Mouse (Mus musculus) midbrain, embryonic 10.5 days (tissue): ENCODE results near the gene Cphx3. TPM values are rescaled to one million over a fixed set of nuclear protein-coding genes. Genes with fewer than 3 reads are reported as not detected.
"Not testable (repeated sequence)": the region's sequence is repeated elsewhere in the genome, so short reads cannot be mapped to it uniquely, and the experiment has no call there.

Experiments used
- DNase-seq: peaks from one replicate; pipeline ENCODE4 v3.0.0-alpha.2; 2017; ENCODE audit warnings: low spot score
- H3K27ac ChIP-seq: fragments of 300-500 bp; sonication (generic); replicated peaks from 2 replicates; pipeline ENCODE4 v1.5.1; 2016; ENCODE audit warnings: mild to moderate bottlenecking
- H3K27me3 ChIP-seq: fragments of 300-500 bp; sonication (generic); 2 replicates; pipeline ENCODE4 v1.6.1; 2016; ENCODE audit warnings: low read depth, mild to moderate bottlenecking; ENCODE audit not compliant: poor library complexity, severe bottlenecking
- H3K36me3 ChIP-seq: fragments of 300-500 bp; sonication (generic); 2 replicates; pipeline ENCODE4 v1.6.1; 2016; ENCODE audit warnings: mild to moderate bottlenecking, moderate library complexity
- H3K4me1 ChIP-seq: fragments of 300-500 bp; sonication (generic); 2 replicates; pipeline ENCODE4 v1.6.1; 2016
- H3K4me3 ChIP-seq: fragments of 300-500 bp; sonication (generic); 2 replicates; pipeline ENCODE4 v1.5.1; 2016; ENCODE audit warnings: mild to moderate bottlenecking, moderate library complexity
- H3K9me3 ChIP-seq: fragments of 300-500 bp; sonication (generic); replicated peaks from 2 replicates; pipeline ENCODE4 v1.6.1; 2016; ENCODE audit warnings: mild to moderate bottlenecking
- whole genome bisulfite sequencing: fragments of 180-500 bp; shearing (Covaris S2); methylation state at CpG from one replicate; pipeline ENCODE4 v1.1.7; 2016; 5-methylcytosine and 5-hydroxymethylcytosine counted together
- polyA plus RNA-seq: library from polyadenylated mRNA; unstranded; fragments of >200 nt; fragmentation: Nextera tagmentation; extraction: Ambion mirVana; gene quantifications from 2 replicates; pipeline ENCODE4 v1.2.1, GENCODE M21; 2016

The Cphx3 gene
- not detected in 2 replicates for polyA plus RNA-seq

DNA sequence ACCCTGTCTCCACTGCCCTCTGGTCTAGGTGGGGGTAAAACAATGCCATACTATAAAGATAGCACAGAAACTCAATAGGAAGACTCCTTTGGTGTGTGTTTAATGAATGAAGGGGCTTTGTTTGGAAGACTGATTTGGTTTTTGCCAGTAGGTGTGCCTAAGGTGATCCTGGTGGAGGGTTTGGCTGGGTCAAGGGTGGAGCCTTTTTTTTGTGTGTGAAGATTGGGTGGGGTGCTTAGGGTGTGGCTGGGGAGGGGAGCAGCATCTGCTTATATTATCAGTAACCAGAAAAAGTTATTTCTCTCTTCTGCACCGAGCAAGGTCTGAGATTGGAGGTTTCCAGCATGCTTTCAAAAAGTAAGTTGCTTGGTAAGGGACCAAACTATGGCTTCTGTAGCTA, at the start of gene Cphx3:
Cphx3 (plus strand) TSS at position 301 of the 400 bp plus-strand sequence.
- WGBS: no CpG with 5 or more reads among the region's 1 CpGs
- not testable (repeated sequence) for H3K27ac ChIP-seq, DNase-seq, H3K36me3 ChIP-seq, H3K9me3 ChIP-seq, H3K4me3 ChIP-seq, H3K4me1 ChIP-seq, H3K27me3 ChIP-seq

DNA sequence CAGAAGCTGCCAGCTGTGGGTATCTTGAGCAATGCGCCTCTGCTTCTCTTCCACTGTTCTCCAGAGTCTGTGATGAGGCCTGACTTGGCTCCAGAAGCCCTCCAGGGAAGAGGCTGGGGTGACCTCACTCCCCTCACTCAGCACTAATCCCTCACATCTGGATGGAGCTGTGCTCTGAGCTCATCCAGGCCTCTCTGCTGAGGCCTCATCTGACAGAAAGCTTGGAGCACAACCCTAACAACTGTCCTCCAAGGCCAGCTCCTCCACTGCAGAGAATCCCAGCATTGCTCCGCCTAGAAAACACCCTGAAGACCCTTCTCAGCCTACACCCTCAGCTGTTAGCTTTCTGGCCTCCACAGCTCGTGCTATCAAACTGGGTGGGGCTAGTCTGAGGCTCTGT, 47.7 kb upstream of the Cphx3 start:
- WGBS: no CpG with 5 or more reads among the region's 3 CpGs
- not testable (repeated sequence) for H3K4me3 ChIP-seq, H3K4me1 ChIP-seq, H3K27me3 ChIP-seq, DNase-seq, H3K36me3 ChIP-seq, H3K9me3 ChIP-seq, H3K27ac ChIP-seq

DNA sequence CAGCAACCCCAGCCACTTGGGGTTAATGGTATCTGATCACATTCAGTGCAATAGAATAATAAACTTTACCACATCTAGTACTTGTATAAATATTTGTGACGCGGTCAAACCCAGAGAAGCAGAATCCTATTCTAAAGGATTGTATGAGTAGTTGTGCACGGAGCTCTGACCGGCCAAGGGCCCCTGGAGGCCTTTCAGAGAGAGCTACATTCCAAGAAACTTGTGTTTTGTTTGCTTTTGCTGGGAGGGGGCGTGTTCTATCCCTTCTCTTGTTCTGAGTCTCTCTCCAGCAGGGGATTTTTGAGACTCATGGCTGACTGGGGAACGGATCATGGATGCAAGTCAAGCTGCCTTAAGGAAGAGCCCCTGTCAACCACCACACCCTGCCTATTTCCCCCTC, 46.7 kb upstream of the Cphx3 start:
- not testable (repeated sequence) for H3K27ac ChIP-seq, H3K9me3 ChIP-seq, H3K36me3 ChIP-seq, H3K27me3 ChIP-seq, H3K4me3 ChIP-seq, DNase-seq, H3K4me1 ChIP-seq
- WGBS: no CpG with 5 or more reads among the region's 6 CpGs

DNA sequence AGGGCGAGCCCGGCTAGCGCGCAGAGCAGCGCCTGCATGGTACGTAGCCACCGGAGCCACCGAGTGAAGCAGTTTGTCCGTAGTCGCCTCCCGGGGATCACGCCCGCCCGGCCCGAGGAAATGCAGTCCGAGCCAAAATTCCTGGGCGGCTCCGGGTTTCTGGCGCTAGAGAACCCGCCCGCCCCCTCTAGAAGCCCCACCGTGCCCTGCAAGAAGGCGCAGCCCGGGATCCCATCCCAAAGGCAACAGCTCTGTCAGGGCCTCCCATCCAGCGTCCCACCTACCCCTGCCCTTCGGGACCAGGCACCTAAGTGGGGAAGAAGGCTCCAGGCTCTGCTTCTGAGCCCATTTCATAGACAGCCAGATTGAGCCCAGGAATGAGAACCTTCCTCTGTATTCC, 39.5 kb upstream of the Cphx3 start, which contains the start of gene Gm9780:
Gm9780 (minus strand) TSS at position 101 of the 400 bp plus-strand sequence.
- no CpG with 5 or more reads among the region's 26 CpGs for WGBS
- H3K4me1 ChIP-seq, DNase-seq, H3K9me3 ChIP-seq, H3K27ac ChIP-seq, H3K36me3 ChIP-seq, H3K4me3 ChIP-seq, H3K27me3 ChIP-seq: not testable (repeated sequence)

DNA sequence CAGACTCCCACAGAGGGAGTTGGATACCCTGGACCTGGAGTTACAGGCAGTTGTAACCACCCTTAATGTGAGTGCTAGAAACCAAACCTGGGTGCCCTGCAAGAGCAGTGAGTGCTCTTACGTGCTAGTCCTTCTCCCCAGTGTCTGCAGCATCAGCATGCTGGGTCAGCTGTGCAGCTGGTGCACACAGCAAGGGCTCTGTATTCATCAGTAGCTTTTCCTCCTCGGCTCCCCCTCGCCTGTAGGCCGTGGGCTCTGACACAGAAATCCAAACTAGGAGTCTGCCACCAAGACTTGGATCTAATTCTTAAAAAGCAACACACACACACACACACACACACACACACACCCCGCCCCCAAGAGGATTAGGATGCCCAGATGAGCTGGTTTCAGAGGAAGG, 37.1 kb upstream of the Cphx3 start:
- not testable (repeated sequence) for DNase-seq, H3K27ac ChIP-seq, H3K27me3 ChIP-seq, H3K9me3 ChIP-seq, H3K36me3 ChIP-seq, H3K4me1 ChIP-seq, H3K4me3 ChIP-seq
- WGBS: no CpG with 5 or more reads among the region's 5 CpGs

DNA sequence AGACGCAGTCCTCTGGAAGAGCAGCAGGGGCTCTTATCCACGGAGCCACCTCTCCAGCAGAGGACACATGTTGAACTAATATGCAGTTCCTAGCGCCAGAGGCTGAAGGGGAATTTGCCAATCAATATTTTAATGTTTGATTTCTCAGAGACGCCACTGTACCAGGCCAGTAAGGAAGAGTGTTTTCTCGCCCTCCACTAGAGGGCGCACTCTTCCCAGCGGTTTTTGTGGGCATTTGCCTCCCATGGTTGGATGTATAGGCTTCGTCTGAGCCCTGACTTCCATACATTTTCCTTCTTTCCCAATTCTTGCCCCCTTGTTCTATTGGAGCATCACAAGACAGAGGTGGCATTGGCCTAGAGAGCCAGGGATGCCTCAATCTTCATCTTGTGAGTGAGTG, 35.1 kb upstream of the Cphx3 start:
- not testable (repeated sequence) for H3K9me3 ChIP-seq, DNase-seq, H3K4me1 ChIP-seq, H3K27me3 ChIP-seq, H3K36me3 ChIP-seq, H3K27ac ChIP-seq, H3K4me3 ChIP-seq
- no CpG with 5 or more reads among the region's 8 CpGs for WGBS

DNA sequence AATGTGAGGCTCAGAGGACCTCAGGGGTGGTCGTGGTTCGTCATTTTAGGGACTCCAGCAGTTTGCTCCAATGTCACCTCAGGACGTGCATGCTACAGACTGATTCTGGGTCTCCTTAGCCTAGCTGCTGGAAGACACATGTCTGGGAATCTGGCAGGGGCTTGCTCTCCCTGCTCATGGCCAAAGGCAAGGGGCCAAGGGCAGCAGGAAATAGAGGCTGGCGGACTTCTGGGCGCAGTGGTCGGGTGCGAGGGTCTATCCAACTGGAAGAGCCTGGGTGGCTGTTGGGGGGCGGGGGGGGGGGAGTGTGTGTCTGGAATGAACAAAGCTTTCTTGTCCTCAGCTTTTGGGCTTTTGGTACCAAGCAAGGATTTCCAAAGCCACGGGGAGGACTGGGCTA, 33.3 kb upstream of the Cphx3 start:
- not testable (repeated sequence) for H3K27ac ChIP-seq, H3K27me3 ChIP-seq, DNase-seq, H3K4me3 ChIP-seq, H3K9me3 ChIP-seq, H3K4me1 ChIP-seq, H3K36me3 ChIP-seq
- WGBS: no CpG with 5 or more reads among the region's 9 CpGs

DNA sequence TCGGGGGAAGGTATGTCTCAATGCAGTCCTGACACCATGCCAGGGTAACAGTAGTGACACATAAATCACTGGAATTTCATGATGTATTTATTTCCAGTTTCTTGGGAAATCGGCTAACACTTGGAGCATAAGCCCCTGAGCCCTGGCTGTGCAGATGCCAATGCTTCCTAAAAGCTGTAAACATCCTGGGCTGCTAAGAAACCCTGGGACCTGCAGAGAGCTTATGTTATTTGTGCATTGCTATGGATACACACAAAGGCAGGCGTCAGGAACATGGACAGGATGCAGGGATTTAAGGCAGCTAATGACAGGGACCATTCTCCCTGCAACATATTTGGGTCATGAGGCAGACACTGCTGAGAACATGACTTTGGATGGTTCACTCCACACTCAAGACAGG, 23.9 kb upstream of the Cphx3 start:
- not testable (repeated sequence) for H3K4me1 ChIP-seq, H3K9me3 ChIP-seq, H3K4me3 ChIP-seq, DNase-seq, H3K36me3 ChIP-seq, H3K27ac ChIP-seq, H3K27me3 ChIP-seq
- no CpG with 5 or more reads among the region's 3 CpGs for WGBS

DNA sequence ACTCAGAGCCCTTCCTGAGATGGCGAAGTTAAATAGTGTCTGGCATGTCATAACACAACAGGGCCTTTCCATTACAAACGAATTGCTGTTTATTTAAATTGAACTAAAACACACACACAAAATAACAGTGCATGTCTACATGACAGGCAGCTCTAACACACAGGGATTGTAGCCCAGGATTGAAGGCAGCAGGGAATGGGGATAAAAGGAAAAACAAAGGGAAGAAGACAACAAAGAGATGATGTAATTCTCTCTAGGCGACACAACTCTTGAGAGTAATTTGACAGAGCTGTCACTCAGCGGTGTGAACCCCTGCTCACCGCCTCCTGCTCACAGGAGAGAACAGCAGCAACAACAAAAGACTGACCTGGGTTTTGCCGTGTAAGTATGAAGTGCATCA, 22.7 kb upstream of the Cphx3 start:
- not testable (repeated sequence) for H3K27me3 ChIP-seq, H3K4me1 ChIP-seq, H3K9me3 ChIP-seq, H3K4me3 ChIP-seq, H3K27ac ChIP-seq, H3K36me3 ChIP-seq, DNase-seq
- WGBS: no CpG with 5 or more reads among the region's 6 CpGs

DNA sequence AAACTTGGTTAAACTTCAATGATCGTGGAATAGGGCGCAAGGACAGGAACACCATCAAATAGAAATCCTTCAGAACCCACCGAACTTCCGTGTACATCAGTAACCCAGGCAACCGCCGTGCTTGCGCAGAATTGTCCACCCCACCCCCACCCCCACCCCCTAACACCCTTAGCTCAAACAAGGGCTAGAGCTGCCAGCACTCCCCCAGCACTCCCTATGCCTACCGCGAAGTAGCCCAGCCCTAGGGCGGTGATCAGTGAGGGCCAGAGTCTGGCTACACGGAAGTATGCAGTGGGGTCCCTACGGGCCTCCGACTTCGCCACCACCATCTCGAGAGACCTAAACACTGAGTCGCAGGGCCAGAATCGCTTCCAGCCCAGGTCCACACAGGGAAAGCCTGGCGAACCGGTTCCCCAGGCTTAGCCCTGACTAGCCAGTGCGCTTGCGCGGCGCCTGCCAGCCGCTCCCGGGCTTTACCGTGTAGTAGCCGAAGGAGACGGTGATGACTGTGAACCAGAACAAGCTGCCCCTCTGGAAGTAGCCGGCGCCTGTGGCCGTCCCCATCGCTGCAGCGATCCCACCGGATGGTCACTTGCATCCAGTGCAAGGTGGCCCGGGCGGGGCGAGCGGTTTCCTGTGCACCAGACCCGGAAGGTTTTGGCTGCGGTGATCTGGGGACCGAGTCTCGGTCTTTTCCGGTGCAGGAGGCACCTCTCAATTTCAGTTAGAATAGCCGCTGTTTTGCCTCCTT, 15.3 kb upstream of the Cphx3 start:
- no CpG with 5 or more reads among the region's 44 CpGs for WGBS

DNA sequence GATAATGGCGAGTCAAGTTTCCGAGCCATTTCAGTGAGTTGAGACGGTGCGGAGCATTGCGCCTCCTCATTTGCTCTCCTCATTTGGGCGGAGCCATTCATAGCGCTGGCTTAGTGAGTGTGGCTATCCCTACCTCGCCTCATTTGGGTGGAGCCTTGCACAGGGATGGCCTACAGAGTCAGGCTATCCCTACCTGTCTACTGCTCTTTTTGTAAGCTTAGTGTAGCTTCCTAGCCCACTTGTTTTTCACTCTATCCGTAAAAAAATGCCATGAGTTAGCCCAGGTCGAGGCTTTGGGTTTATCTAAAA, 14.8 kb upstream of the Cphx3 start, which contains the start of gene Tmem254c:
Tmem254c (minus strand) TSS at position 31 of the 309 bp plus-strand sequence.
- H3K9me3 ChIP-seq, H3K27me3 ChIP-seq, H3K27ac ChIP-seq, DNase-seq, H3K4me1 ChIP-seq, H3K4me3 ChIP-seq, H3K36me3 ChIP-seq: not testable (repeated sequence)
- no CpG with 5 or more reads among the region's 10 CpGs for WGBS

More for the DNA sequence above, 15.3 kb upstream of the Cphx3 start:
- not testable (repeated sequence) for H3K36me3 ChIP-seq, H3K9me3 ChIP-seq, H3K4me1 ChIP-seq, H3K27ac ChIP-seq, DNase-seq, H3K4me3 ChIP-seq, H3K27me3 ChIP-seq

DNA sequence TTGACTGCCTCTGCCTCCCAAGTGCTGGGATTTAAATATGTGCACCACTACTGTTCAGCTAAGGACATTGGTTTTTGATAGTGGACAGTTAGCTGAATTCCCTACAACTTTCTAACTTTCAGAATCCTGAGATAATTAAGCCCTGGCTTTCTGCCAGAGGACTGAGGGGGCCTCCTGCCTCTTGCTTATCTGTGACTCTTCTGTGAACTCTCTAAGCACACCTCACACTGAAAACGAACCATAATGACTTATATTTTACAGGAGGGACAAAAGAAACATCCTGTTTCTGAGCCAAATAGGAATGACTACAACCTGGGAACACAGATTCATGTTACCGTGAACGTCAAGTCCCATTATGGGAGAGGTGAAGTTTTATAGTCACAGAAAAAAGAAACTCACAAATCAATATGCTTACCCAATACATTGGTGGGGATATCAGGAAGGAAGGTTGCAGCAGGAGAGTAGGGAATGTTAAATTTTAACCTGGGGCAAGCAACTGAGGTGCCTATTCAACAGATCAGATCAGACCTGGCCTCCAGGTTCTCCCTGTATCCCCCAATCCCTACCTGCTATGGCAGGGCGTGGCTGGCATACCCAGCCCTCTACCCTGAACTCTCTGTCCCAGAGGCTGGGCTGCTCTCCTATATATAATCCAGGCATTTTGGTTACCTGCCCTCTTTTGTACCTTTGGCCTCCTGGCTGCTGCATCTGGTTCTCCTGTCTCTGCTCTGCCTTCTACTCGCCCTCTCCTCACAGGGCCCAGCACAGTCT, 5.3 kb upstream of the Cphx3 start:
- H3K4me1 ChIP-seq, DNase-seq, H3K9me3 ChIP-seq, H3K4me3 ChIP-seq, H3K27me3 ChIP-seq, H3K36me3 ChIP-seq, H3K27ac ChIP-seq: not testable (repeated sequence)
- no CpG with 5 or more reads among the region's 5 CpGs for WGBS

DNA sequence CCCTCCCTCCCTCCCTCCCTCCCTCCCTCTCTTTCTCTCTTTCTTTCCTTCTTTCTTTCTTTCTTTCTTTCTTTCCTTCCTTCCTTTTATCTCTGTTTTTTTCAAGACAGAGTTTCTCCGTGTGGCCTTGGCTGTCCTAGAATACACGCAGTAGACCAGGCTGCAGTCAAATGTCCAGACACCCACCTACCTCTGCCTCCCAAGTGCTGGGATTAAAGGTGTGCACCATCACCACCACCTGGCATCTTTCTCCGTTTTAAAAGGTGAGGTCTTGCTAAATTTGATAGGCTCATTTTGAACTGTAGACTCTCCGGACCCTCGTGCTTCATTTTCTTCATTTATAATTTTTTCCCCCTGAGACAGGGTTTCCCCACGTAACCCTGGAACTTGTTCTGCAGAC, 881 bp upstream of the Cphx3 start, which contains the start of gene Cphx2:
Cphx2 (plus strand) TSS at position 301 of the 400 bp plus-strand sequence.
- H3K4me3 ChIP-seq, H3K4me1 ChIP-seq, H3K27ac ChIP-seq, H3K36me3 ChIP-seq, H3K27me3 ChIP-seq, DNase-seq, H3K9me3 ChIP-seq: not testable (repeated sequence)
- WGBS: no CpG with 5 or more reads among the region's 6 CpGs
